Mouse (Mus musculus): ENCODE results near the gene Tmem212.

Gene Tmem212

DNA sequence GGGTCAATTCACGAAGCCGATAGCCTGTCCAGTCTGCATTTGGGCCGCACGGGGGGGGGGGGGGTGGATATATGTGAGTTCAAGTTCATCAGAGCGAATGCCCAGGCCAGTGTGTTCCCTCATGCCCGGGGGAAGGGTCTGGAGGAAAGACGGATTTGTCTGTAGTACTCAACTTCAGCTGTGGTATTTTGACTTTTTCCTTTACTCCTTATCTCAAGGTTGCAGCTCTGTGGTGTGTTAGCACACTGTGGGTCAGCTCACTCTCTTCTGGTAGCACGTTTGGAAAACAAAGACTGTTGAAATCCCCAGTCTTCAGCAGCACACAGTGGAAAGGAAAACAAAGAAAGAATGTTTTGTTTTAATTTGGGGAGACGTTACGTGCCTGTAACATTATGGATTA, 2.0 kb upstream of the Tmem212 start:
- no peak for DNase-seq

DNA sequence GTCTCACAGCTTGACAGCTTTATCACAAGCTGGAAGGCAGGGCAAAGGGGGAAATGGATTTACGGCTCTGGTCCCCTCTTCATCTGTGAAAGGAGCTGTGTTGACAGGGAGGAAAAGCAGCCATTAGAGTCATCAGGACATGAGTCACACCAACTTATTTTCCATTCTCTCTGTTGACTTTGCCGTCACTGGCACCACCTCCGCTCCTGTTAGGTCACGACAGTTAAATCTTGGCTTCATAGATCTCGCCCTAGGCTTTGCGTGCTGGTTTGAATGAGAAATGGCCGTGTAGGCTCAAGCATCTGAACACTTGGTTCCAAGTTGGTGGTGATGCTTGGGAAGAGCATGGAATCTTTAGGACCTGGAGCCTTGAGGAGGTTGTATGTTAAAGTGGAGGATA, 9.6 kb downstream of the Tmem212 start:
- DNase-seq: no peak

DNA sequence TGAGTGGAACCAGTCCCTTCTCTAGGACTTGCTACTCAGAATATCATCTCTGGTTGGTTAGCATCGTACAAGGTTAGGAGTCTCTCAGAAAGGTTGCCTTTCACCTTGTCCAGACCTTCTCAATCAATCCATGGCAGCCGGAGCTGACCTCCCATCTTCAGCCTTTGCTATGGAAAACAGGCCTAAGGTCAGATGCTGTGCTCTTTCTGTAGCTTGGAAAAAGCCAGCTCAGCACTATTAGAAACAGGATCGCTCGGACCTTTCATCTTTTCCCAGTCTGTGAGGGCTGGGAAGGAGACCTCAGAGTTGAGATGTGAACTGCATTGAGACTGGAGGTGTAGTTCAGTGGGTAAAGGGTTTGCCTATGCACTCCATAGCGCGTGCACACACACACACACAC, 10.6 kb downstream of the Tmem212 start:
- DNase-seq: no peak

GRCm38 (mm10) chr3:27881897-27882835, 14.0 kb downstream of the Tmem212 start:
- DNase-seq: peak; percentile 41

DNA sequence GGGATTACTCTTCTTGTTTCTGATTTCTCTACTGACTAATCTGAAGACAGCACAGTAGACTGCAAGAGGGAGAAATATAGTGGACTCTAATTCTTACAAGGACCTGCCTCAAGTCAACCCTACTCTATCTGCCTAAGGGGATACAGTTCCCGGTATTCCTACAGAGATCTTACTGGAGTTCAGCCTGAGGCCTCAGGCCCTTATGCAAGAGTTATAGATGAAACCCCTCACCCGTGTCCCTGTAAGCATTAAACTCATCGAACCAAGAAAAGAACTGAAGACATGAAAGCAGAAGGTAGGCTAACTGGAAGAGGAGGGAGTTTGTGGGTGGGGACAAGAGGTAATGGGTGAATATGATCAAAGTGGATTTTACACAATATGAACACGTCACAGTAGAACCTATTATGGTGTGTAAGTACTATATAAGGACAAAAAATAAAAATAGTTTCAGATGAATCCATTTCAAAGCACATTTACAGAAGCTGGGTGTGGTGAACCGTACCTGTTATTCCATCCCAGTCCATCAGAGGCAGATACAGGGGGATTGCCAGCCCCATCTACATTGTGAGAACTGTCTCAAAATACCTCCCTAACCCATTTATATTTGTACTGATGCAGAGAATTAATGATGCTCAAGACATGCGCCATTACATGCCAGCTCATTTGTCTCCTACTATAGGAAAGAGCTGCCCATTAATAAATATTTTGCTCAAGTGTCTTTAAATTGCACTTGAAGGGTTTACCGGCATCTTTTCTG, 17.1 kb downstream of the Tmem212 start:
- no peak for DNase-seq

DNA sequence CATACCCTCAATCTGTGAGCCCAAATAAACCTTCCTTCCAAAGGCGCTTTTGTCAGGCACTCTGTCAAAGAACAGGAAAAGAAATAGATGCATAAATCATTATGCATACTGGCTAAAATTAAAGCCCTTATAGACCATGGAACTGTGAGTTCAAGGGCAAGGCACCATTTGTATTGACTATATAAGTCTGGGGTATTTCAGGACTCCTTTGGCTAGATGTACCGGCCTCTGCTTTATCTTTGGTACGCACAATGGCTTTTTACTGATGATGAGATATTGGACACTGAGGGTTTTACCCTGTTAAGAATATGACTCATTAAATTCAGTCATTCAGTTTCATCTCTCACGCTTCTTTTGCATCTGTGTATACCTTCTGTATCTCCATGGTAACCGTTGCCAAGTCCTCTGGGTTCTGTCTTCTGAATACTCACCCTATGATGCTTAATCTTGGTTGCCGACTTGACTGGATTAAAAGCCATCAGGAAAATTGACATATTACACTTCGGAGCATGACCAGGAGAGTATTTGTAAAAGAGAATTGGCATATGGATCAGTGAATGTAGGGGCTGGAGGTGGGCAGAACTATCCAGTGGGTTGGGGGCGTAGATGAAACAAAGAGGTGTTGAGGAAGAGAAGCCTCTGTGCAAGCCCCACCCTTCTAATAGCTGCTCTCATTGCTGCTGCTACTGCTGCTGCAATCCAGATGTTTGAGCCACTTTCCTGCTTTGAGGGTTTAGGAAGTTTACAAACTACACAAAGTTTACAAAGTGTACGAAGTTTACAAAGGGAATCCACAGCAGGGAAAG, 22.7 kb downstream of the Tmem212 start:
- DNase-seq: no peak

DNA sequence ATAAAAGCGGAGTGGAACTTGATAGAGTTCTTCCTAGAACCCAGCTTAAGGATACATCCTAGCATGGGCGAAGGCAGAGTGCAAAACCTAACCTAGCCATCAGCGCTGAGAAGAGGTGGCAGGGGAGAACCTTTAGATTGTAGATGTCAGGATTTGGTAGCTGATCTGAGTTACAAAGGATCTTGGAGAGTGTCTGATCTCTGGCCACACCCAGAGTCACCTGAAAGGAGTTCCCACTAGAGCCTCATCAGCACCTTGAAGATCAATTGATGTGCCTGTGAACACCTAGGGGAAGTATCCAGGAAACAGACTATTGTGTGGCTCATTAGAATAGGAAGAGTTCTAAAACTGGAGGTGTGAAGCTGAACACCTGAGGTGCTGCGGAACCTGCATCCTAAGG, 23.7 kb downstream of the Tmem212 start:
- DNase-seq: no peak

GRCm38 (mm10) chr3:27871891-27872290, 24.3 kb downstream of the Tmem212 start:
- no peak for DNase-seq

GRCm38 (mm10) chr3:27871371-27871770, 24.8 kb downstream of the Tmem212 start:
- DNase-seq: peak; percentile 56

DNA sequence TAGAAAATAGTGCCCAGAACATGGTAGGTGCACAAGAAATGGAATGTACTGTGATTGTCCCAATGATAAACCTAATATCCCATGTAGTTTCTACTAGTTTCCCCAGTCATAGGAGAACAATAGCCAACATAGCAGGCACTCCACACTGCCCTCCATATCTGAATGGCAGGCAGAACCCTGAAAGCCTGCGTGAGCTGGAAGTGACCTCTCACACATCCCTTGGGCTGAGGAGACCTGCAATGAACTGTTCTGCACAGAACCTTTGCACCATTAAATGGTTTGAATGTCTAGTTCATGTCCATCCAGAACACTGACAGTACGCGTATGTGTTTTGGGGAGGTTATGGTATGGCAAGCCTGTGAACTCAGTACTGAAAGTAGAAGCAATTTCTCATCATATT, 27.5 kb downstream of the Tmem212 start:
- DNase-seq: no peak

GRCm38 (mm10) chr3:27867731-27868130, 28.4 kb downstream of the Tmem212 start:
- no peak for DNase-seq

- peak; percentile 75 for DNase-seq
Measured at GRCm38 (mm10) chr3:27862821-27863740, 33.1 kb downstream of the Tmem212 start.

DNA sequence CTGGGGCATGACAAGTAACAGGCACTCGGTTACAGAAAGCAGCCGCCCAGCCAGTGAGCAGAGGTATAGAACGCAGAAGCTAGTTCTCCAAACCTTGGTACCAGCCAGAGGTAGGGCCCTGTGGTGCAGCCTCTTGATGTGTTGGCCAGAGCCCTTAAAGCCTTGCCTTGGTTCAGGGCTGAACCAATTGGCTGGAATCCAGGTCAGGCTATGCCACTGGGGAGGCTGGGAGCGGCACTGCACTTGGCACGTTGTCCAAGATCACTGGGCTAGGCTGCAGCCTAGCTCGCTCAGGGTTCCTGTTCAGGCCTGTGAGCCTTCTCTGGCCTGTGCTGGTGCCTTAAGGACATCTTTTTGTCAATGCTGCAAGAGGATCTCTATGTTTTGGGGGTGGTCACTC, 34.6 kb downstream of the Tmem212 start:
- peak; percentile 57 for DNase-seq

GRCm38 (mm10) chr3:27861086-27861485, 35.1 kb downstream of the Tmem212 start:
- no peak for DNase-seq

GRCm38 (mm10) chr3:27859161-27859561, 37.0 kb downstream of the Tmem212 start:
- peak; percentile 20 for DNase-seq

- DNase-seq: no peak
Measured at GRCm38 (mm10) chr3:27858441-27859115, 37.6 kb downstream of the Tmem212 start.

GRCm38 (mm10) chr3:27856288-27856687, 39.9 kb downstream of the Tmem212 start:
- DNase-seq: no peak

GRCm38 (mm10) chr3:27854431-27855180, 41.6 kb downstream of the Tmem212 start:
- no peak for DNase-seq

- no peak for DNase-seq
Measured at GRCm38 (mm10) chr3:27843266-27843665, 52.9 kb downstream of the Tmem212 start.

DNA sequence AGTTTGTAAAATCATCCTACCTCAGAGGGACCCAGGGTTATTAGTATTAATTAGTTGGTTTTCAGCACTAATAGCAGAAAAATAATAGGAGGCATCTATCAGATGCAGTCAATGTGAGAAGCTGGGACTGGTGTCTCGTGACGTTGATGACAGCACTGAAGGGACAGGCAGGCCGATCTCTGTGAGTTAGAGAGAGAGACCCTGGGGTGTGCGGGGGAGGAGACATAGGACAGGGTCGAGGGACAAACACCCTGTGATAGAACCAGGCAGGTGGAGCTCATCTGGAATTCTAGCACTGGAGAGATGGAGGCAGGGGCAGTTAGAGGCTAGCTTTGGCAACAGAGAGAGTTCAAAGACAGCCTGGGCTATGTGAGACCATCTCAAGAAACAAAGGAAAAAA, 53.3 kb downstream of the Tmem212 start:
- no peak for DNase-seq

DNA sequence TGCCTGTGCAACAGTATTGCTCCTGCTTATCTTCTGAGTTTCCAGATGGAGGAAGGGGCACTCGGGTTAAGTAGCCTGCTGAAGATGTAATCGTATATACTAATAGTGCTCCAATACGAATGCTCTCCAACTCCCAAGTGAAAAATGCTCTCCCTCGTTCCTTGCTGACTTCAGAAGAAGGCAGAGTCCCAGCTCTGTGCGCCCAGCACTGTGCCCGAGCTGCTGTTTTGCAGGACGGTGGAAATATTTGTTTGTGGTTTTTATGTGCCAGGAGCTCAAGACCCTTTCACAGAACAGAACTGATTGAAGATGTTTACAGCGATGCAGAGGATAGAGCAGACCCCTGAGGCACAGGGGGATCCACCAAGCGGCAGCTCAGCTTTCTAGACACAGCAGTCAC, 55.9 kb downstream of the Tmem212 start:
- DNase-seq: no peak
